Mouse (Mus musculus) spleen, adult 2 months (tissue): ENCODE measurements around the gene Gbx2.

Experiments
- CTCF ChIP-seq: fragments of 200-500 bp; IDR thresholded peaks from 2 replicates; pipeline ENCODE4 v1.5.1; 2011; ENCODE audit warnings: mild to moderate bottlenecking, inconsistent platforms; ENCODE audit not compliant: insufficient read depth, insufficient read length, insufficient replicate concordance; ENCODE audit errors: extremely low read depth
- POLR2A ChIP-seq: fragments of 200-500 bp; IDR thresholded peaks from 2 replicates; pipeline ENCODE4 v1.6.1; 2011; ENCODE audit warnings: low read depth, low read length, inconsistent platforms

GRCm38 (mm10) chr1:89969714-89970110 lies 38.7 kb upstream of the Gbx2 start:
- TF ChIP-seq CTCF (no peak), POLR2A (no peak)
